Mouse (Mus musculus): ENCODE measurements around the gene Zbtb4.

- TF ChIP-seq CTCF (IDR thresholded peaks at IDR 0.05; ENCODE audit: low read depth, low read length) (no peak), POLR2A (IDR thresholded peaks at IDR 0.05; ENCODE audit: insufficient read depth, low read length) (no peak), EP300 (IDR thresholded peaks at IDR 0.05; ENCODE audit: insufficient read depth, low read depth, low read length) (no peak)
These were observed 1.9 kb downstream of the Zbtb4 start for GRCm38 (mm10) chr11:69767625-69767909.

Measured in ES-Bruce4 (cell line).